Mouse (Mus musculus) limb, embryonic 15.5 days (tissue): Measurements from ENCODE around the gene Adcy1. TPM values are rescaled to one million over a fixed set of nuclear protein-coding genes. Genes with fewer than 3 reads are reported as not detected.

Experiments used
- ATAC-seq: fragments of 200-750 bp; cut with Nextera tagmentation; 2 replicates; pipeline ENCODE4 v1.8.0; 2017; ENCODE audit warnings: low read depth, moderate TSS enrichment; ENCODE audit not compliant: insufficient number of reproducible peaks, low FRiP score, low TSS enrichment
- H3K27ac ChIP-seq: fragments of 300-500 bp; sonication (generic); 2 replicates; pipeline ENCODE4 v1.5.1; 2015; ENCODE audit warnings: moderate library complexity, mild to moderate bottlenecking, inconsistent platforms
- H3K27me3 ChIP-seq: fragments of 300-500 bp; sonication (generic); 2 replicates; pipeline ENCODE4 v1.6.1; 2015; ENCODE audit warnings: inconsistent platforms
- H3K36me3 ChIP-seq: fragments of 300-500 bp; sonication (generic); 2 replicates; pipeline ENCODE4 v1.6.1; 2015; ENCODE audit warnings: inconsistent platforms
- H3K4me1 ChIP-seq: fragments of 300-500 bp; sonication (generic); 2 replicates; pipeline ENCODE4 v1.6.1; 2015; ENCODE audit warnings: inconsistent platforms
- H3K4me2 ChIP-seq: fragments of 300-500 bp; sonication (generic); 2 replicates; pipeline ENCODE4 v1.6.1; 2015; ENCODE audit warnings: mild to moderate bottlenecking, inconsistent platforms
- H3K4me3 ChIP-seq: fragments of 300-500 bp; sonication (generic); 2 replicates; pipeline ENCODE4 v1.5.1; 2015; ENCODE audit warnings: mild to moderate bottlenecking, inconsistent platforms
- H3K9ac ChIP-seq: fragments of 300-500 bp; sonication (generic); 2 replicates; pipeline ENCODE4 v1.6.1; 2015; ENCODE audit warnings: inconsistent platforms
- H3K9me3 ChIP-seq: fragments of 300-500 bp; sonication (generic); 2 replicates; pipeline ENCODE4 v1.6.1; 2016; ENCODE audit warnings: inconsistent platforms
- WGBS: fragments of 180-500 bp; shearing (Covaris S2); methylation state at CpG from one replicate; pipeline ENCODE4 v1.1.7; 2015; 5-methylcytosine and 5-hydroxymethylcytosine counted together
- polyA plus RNA-seq: library from polyadenylated mRNA; unstranded; fragments of >200 nt; fragmentation: Nextera tagmentation; extraction: Ambion mirVana; gene quantifications from 2 replicates; pipeline ENCODE4 v1.2.1, GENCODE M21; 2015

Gene Adcy1
- polyA plus RNA-seq, 1 experiment from 2014 or later: 1.2 TPM

GRCm38 (mm10) chr11:7144369-7144768 is 81.1 kb downstream of the Adcy1 start:
- no peaks in the 10 kb centered on the region for H3K27me3 ChIP-seq
- H3K4me3 ChIP-seq: no peak overlapping the region
- no peaks in the 10 kb centered on the region for H3K9me3 ChIP-seq
- no peak overlapping the region for H3K27ac ChIP-seq
- H3K4me2 ChIP-seq: no peak overlapping the region
- H3K36me3 ChIP-seq: no peaks in the 10 kb centered on the region
- no peak for ATAC-seq
- H3K4me1 ChIP-seq: peaks cover 4% of the 10 kb centered on the region
- 88% methylated on average over 11 of the region's 11 CpGs for WGBS
- no peak overlapping the region for H3K9ac ChIP-seq

- Histone ChIP-seq H3K27ac (no peak overlapping the region), H3K4me2 (no peak overlapping the region), H3K9ac (no peak overlapping the region), H3K9me3 (no peaks in the 10 kb centered on the region), H3K4me1 (peaks cover 4% of the 10 kb centered on the region), H3K36me3 (no peaks in the 10 kb centered on the region), H3K27me3 (no peaks in the 10 kb centered on the region), H3K4me3 (no peak overlapping the region)
- no peak for ATAC-seq
- WGBS: 66% methylated on average over 4 of the region's 4 CpGs
Measured at GRCm38 (mm10) chr11:7145221-7145620, 81.9 kb downstream of the Adcy1 start.

GRCm38 (mm10) chr11:7147536-7147935 is 84.2 kb downstream of the Adcy1 start:
- Histone ChIP-seq H3K4me1 (peaks cover 3% of the 10 kb centered on the region), H3K4me2 (no peak overlapping the region), H3K27me3 (no peaks in the 10 kb centered on the region), H3K27ac (no peak overlapping the region), H3K36me3 (no peaks in the 10 kb centered on the region), H3K4me3 (no peak overlapping the region), H3K9ac (no peak overlapping the region), H3K9me3 (no peaks in the 10 kb centered on the region)
- ATAC-seq: no peak
- 84% methylated on average over 8 of the region's 8 CpGs for WGBS

- no peak overlapping the region for H3K4me3 ChIP-seq
Measured at GRCm38 (mm10) chr11:7147945-7148344, 84.7 kb downstream of the Adcy1 start.

GRCm38 (mm10) chr11:7149471-7149870 is 86.2 kb downstream of the Adcy1 start:
- no peak overlapping the region for H3K4me2 ChIP-seq

More at GRCm38 (mm10) chr11:7147945-7148344, 84.7 kb downstream of the Adcy1 start:
- no peaks in the 10 kb centered on the region for H3K36me3 ChIP-seq
- H3K27ac ChIP-seq: no peak overlapping the region
- H3K4me2 ChIP-seq: no peak overlapping the region
- H3K4me1 ChIP-seq: no peaks in the 10 kb centered on the region
- no peak for ATAC-seq
- H3K9ac ChIP-seq: no peak overlapping the region
- WGBS: 83% methylated on average over 7 of the region's 7 CpGs
- H3K9me3 ChIP-seq: no peaks in the 10 kb centered on the region
- H3K27me3 ChIP-seq: no peaks in the 10 kb centered on the region

GRCm38 (mm10) chr11:7150511-7150910 is 87.2 kb downstream of the Adcy1 start:
- WGBS: 87% methylated on average over 8 of the region's 8 CpGs
- Histone ChIP-seq H3K36me3 (no peaks in the 10 kb centered on the region), H3K4me3 (no peak overlapping the region), H3K27me3 (no peaks in the 10 kb centered on the region), H3K4me2 (no peak overlapping the region), H3K9ac (no peak overlapping the region), H3K27ac (no peak overlapping the region), H3K4me1 (no peaks in the 10 kb centered on the region), H3K9me3 (no peaks in the 10 kb centered on the region)
- ATAC-seq: no peak

More at GRCm38 (mm10) chr11:7149471-7149870, 86.2 kb downstream of the Adcy1 start:
- H3K36me3 ChIP-seq: no peaks in the 10 kb centered on the region
- no peak overlapping the region for H3K4me3 ChIP-seq
- WGBS: 69% methylated on average over 7 of the region's 7 CpGs
- H3K9ac ChIP-seq: no peak overlapping the region
- H3K27me3 ChIP-seq: no peaks in the 10 kb centered on the region
- no peak overlapping the region for H3K27ac ChIP-seq
- no peak for ATAC-seq
- no peaks in the 10 kb centered on the region for H3K9me3 ChIP-seq
- no peaks in the 10 kb centered on the region for H3K4me1 ChIP-seq

GRCm38 (mm10) chr11:7152371-7152770 is 89.1 kb downstream of the Adcy1 start:
- Histone ChIP-seq H3K9me3 (no peaks in the 10 kb centered on the region), H3K4me3 (no peak overlapping the region), H3K27me3 (no peaks in the 10 kb centered on the region), H3K9ac (no peak overlapping the region), H3K4me1 (no peaks in the 10 kb centered on the region), H3K27ac (no peak overlapping the region), H3K36me3 (no peaks in the 10 kb centered on the region), H3K4me2 (no peak overlapping the region)
- 92% methylated on average over 12 of the region's 12 CpGs for WGBS
- ATAC-seq: no peak

DNA sequence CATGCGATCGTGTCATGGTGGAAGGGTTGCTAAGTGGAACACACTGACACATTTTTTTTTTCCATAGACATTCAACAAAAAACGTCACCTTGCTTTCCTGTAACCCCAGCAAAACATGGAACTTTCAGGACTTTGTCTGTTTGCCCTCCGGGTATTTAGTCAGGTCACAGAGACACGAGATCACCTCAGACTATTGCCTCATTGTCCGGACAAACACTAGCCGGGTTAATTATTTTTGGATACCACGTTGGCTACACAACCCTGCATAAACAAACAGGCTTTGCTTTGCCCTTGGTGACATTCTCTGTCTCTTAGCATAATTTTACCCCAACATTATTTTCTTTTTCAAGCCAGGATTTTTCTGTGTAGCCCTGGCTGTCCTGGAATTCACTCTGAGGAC is 89.8 kb downstream of the Adcy1 start:
- no peak overlapping the region for H3K9ac ChIP-seq
- no peak overlapping the region for H3K4me2 ChIP-seq
- WGBS: 82% methylated on average over 8 of the region's 8 CpGs
- H3K27ac ChIP-seq: no peak overlapping the region
- H3K4me3 ChIP-seq: no peak overlapping the region
- H3K4me1 ChIP-seq: no peaks in the 10 kb centered on the region
- no peaks in the 10 kb centered on the region for H3K27me3 ChIP-seq
- H3K36me3 ChIP-seq: no peaks in the 10 kb centered on the region
- no peaks in the 10 kb centered on the region for H3K9me3 ChIP-seq
- no peak for ATAC-seq

DNA sequence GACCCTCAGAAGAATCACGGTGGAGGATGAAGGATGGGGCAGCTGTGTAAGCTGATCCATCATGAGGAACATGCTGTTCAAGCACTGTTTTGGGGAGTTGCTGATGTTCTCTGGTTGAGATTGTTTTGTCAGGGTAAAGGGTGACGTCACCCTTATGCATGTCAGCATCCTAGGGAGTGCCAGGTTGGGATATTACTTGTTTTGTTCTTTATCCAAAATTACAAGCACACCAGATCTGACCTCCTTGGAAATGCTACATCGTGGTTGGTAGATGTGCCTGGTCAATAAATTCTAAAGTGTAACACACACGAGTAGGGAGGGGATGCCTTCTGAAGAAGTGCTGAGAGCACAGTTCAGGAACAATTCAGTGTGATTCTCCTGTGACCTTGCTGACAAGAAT is 93.1 kb downstream of the Adcy1 start:
- Histone ChIP-seq H3K4me3 (no peak overlapping the region), H3K9me3 (no peaks in the 10 kb centered on the region)
- WGBS: 57% methylated on average over 4 of the region's 4 CpGs

GRCm38 (mm10) chr11:7158196-7158595 is 94.9 kb downstream of the Adcy1 start:
- 87% methylated on average over 6 of the region's 6 CpGs for WGBS
- Histone ChIP-seq H3K9ac (no peak overlapping the region), H3K4me2 (no peak overlapping the region), H3K4me3 (no peak overlapping the region), H3K4me1 (peaks cover 12% of the 10 kb centered on the region), H3K9me3 (no peaks in the 10 kb centered on the region), H3K36me3 (no peaks in the 10 kb centered on the region), H3K27me3 (no peaks in the 10 kb centered on the region), H3K27ac (no peak overlapping the region)
- ATAC-seq: no peak

More for the DNA sequence above, 93.1 kb downstream of the Adcy1 start:
- Histone ChIP-seq H3K4me1 (peaks cover 12% of the 10 kb centered on the region), H3K27ac (no peak overlapping the region), H3K36me3 (no peaks in the 10 kb centered on the region), H3K27me3 (no peaks in the 10 kb centered on the region), H3K9ac (no peak overlapping the region), H3K4me2 (no peak overlapping the region)
- ATAC-seq: no peak

- no peaks in the 10 kb centered on the region for H3K36me3 ChIP-seq
- H3K4me2 ChIP-seq: no peak overlapping the region
- H3K9ac ChIP-seq: no peak overlapping the region
- no peak for ATAC-seq
- H3K4me1 ChIP-seq: peaks cover 12% of the 10 kb centered on the region
- 76% methylated on average over 6 of the region's 6 CpGs for WGBS
- H3K27me3 ChIP-seq: no peaks in the 10 kb centered on the region
- H3K27ac ChIP-seq: peak overlapping the region; percentile 65
- no peak overlapping the region for H3K4me3 ChIP-seq
- H3K9me3 ChIP-seq: no peaks in the 10 kb centered on the region
Measured at GRCm38 (mm10) chr11:7160146-7160545, 96.9 kb downstream of the Adcy1 start.

GRCm38 (mm10) chr11:7160637-7161101 is 97.4 kb downstream of the Adcy1 start:
- Histone ChIP-seq H3K9ac (no peak overlapping the region), H3K4me1 (peaks cover 12% of the 10 kb centered on the region), H3K4me2 (no peak overlapping the region), H3K9me3 (no peaks in the 10 kb centered on the region), H3K27ac (peak overlapping the region; percentile 65), H3K36me3 (no peaks in the 10 kb centered on the region), H3K27me3 (no peaks in the 10 kb centered on the region), H3K4me3 (no peak overlapping the region)
- ATAC-seq: peak; percentile 50; the same call in 1 of the 2 replicates
- 58% methylated on average over 4 of the region's 4 CpGs for WGBS
